Mouse (Mus musculus) olfactory bulb, adult 2 months (tissue): ENCODE measurements around the gene Mapkap1.

Source experiments
- CTCF ChIP-seq: fragments of 200-500 bp; IDR thresholded peaks from 2 replicates; pipeline ENCODE4 v1.5.1; 2012; ENCODE audit warnings: low read depth, mild to moderate bottlenecking, low read length, moderate library complexity; ENCODE audit not compliant: insufficient read depth
- POLR2A ChIP-seq: fragments of 200-500 bp; IDR thresholded peaks from 2 replicates; pipeline ENCODE4 v1.6.1; 2012; ENCODE audit warnings: mild to moderate bottlenecking, low read depth, low read length, moderate library complexity; ENCODE audit not compliant: insufficient read depth

DNA sequence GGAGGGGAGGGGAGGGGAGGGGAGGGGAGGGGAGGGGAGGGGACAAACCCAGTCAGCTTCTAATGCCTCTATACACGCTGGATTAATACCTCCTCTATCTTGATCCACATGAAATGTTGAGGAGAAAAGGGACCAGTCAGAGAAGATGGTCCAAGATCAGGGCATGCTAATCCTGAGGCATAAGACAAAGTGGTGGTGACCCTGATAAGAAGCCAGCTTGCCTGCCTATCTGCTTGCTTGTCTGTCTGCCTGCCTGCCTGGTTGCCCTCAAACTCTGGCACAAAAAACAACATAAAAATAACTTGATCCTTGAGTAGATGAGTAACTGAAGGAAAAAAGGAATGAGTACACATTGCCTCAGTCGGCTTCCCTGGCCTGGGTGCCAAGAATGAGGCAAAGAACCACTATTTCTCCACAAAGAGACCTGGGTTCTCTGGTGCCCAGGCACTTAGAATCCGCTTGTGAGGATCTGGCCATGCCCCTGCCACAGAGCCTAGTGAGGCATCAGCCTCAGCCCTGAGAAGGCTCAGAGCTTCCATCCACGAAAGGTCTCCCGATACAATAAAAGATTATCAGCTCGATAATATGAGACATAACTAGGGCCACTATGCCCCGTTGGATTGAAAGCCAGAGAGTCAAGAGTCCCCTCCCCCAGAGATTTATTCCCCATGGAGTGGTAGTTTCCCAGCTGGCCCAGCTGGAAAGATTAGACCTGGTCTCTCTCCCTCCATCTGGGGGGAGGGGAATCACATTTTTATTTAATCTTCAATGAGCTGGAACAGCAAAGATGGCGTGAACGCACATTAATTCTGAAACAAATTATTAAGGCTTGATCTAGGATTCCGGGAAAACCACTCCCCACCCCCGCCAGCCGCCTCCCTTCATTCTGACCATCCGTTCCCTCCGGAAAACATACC lies 228.9 kb downstream of the Mapkap1 start:
- TF ChIP-seq CTCF: no peak
- TF ChIP-seq POLR2A: no peak
